Mouse (Mus musculus): ENCODE measurements around the gene Xrcc4. TPM values are rescaled to one million over a fixed set of nuclear protein-coding genes. Genes with fewer than 3 reads are reported as not detected.

Gene Xrcc4
- polyA plus RNA-seq, 1 experiment from 2014 or later = 12.2 TPM

Other genes starting within 250 kb of the Xrcc4 start
- gene Tmem167, start 485 bp downstream of the Xrcc4 start, polyA plus RNA-seq (2015; fragmentation: Nextera tagmentation; extraction: Ambion mirVana) = 52.7 and 53.8 TPM in 2 replicates